Mouse (Mus musculus): ENCODE results near the gene Calm3. TPM values are rescaled to one million over a fixed set of nuclear protein-coding genes. Genes with fewer than 3 reads are reported as not detected.

The Calm3 gene
- polyA plus RNA-seq, 1 experiment, result 210 TPM

- Histone ChIP-seq H3K4me3 (ENCODE audit: insufficient read depth, low read depth, low read length) (no peak overlapping the region), H3K4me1 (ENCODE audit: control insufficient read depth, insufficient read depth, insufficient read length, low read length) (no peaks in the 10 kb centered on the region), H3K27ac (replicated peaks; ENCODE audit: low read depth, low read length) (no peak overlapping the region)
These were observed 11.6 kb downstream of the Calm3 start for GRCm38 (mm10) chr7:16912360-16912759.

- Histone ChIP-seq H3K4me1 (ENCODE audit: control insufficient read depth, insufficient read depth, insufficient read length, low read length) (no peaks in the 10 kb centered on the region), H3K4me3 (ENCODE audit: insufficient read depth, low read depth, low read length) (no peak overlapping the region), H3K27ac (replicated peaks; ENCODE audit: low read depth, low read length) (no peak overlapping the region)
These were observed 12.0 kb downstream of the Calm3 start for GRCm38 (mm10) chr7:16911904-16912303.

- Histone ChIP-seq H3K27ac (replicated peaks; ENCODE audit: low read depth, low read length) (no peak overlapping the region), H3K4me1 (ENCODE audit: control insufficient read depth, insufficient read depth, insufficient read length, low read length) (peaks cover 3% of the 10 kb centered on the region; the same call in 1 of the 2 replicates), H3K4me3 (ENCODE audit: insufficient read depth, low read depth, low read length) (no peak overlapping the region)
These were observed 14.0 kb downstream of the Calm3 start for GRCm38 (mm10) chr7:16909909-16910308.

GRCm38 (mm10) chr7:16908859-16909258 lies 15.1 kb downstream of the Calm3 start:
- Histone ChIP-seq H3K27ac (replicated peaks; ENCODE audit: low read depth, low read length) (no peak overlapping the region), H3K4me3 (ENCODE audit: insufficient read depth, low read depth, low read length) (peak overlapping the region; percentile 23), H3K4me1 (ENCODE audit: control insufficient read depth, insufficient read depth, insufficient read length, low read length) (peaks cover 3% of the 10 kb centered on the region; the same call in 1 of the 2 replicates)

- Histone ChIP-seq H3K4me1 (ENCODE audit: control insufficient read depth, insufficient read depth, insufficient read length, low read length) (peaks cover 3% of the 10 kb centered on the region; the same call in 1 of the 2 replicates), H3K4me3 (ENCODE audit: insufficient read depth, low read depth, low read length) (peak overlapping the region; percentile 45; the same call in 1 of the 2 replicates), H3K27ac (replicated peaks; ENCODE audit: low read depth, low read length) (no peak overlapping the region)
These were observed 15.5 kb downstream of the Calm3 start for GRCm38 (mm10) chr7:16908367-16908766.

GRCm38 (mm10) chr7:16907842-16908241 lies 16.1 kb downstream of the Calm3 start:
- peaks cover 3% of the 10 kb centered on the region; the same call in 1 of the 2 replicates for H3K4me1 ChIP-seq (ENCODE audit: control insufficient read depth, insufficient read depth, insufficient read length, low read length)
- H3K4me3 ChIP-seq (ENCODE audit: insufficient read depth, low read depth, low read length), result peak overlapping the region; percentile 45

GRCm38 (mm10) chr7:16906889-16907559 lies 16.9 kb downstream of the Calm3 start:
- peak overlapping the region; percentile 35; the same call in 1 of the 2 replicates for H3K27ac ChIP-seq (replicated peaks; ENCODE audit: low read depth, low read length)
- H3K4me1 ChIP-seq (ENCODE audit: control insufficient read depth, insufficient read depth, insufficient read length, low read length), result peaks cover 3% of the 10 kb centered on the region; the same call in 1 of the 2 replicates
- peak overlapping the region; percentile 45 for H3K4me3 ChIP-seq (ENCODE audit: insufficient read depth, low read depth, low read length)

More at GRCm38 (mm10) chr7:16907842-16908241, 16.1 kb downstream of the Calm3 start:
- 0 out of 2 replicates have a peak overlapping the region, but pooled peaks have one; percentile 1 for H3K27ac ChIP-seq (replicated peaks; ENCODE audit: low read depth, low read length)

- Histone ChIP-seq H3K4me1 (ENCODE audit: control insufficient read depth, insufficient read depth, insufficient read length, low read length) (peaks cover 3% of the 10 kb centered on the region; the same call in 1 of the 2 replicates), H3K4me3 (ENCODE audit: insufficient read depth, low read depth, low read length) (peak within 1 kb of the TSS; percentile 45), H3K27ac (replicated peaks; ENCODE audit: low read depth, low read length) (peak within 1 kb of the TSS; percentile 70)
These were observed 17.6 kb downstream of the Calm3 start, which contains the start of gene Ptgir for GRCm38 (mm10) chr7:16906281-16906680. Gene Ptgir (plus strand): TSS chr7:16906490.

- H3K4me1 ChIP-seq (ENCODE audit: control insufficient read depth, insufficient read depth, insufficient read length, low read length), result peaks cover 3% of the 10 kb centered on the region; the same call in 1 of the 2 replicates
- H3K27ac ChIP-seq (replicated peaks; ENCODE audit: low read depth, low read length), result peak overlapping the region; percentile 70
- no peak overlapping the region for H3K4me3 ChIP-seq (ENCODE audit: insufficient read depth, low read depth, low read length)
These were observed 18.4 kb downstream of the Calm3 start for GRCm38 (mm10) chr7:16905491-16906021.

GRCm38 (mm10) chr7:16904120-16904675 lies 19.7 kb downstream of the Calm3 start:
- no peak overlapping the region for H3K27ac ChIP-seq (replicated peaks; ENCODE audit: low read depth, low read length)

GRCm38 (mm10) chr7:16903439-16903955 lies 20.4 kb downstream of the Calm3 start:
- Histone ChIP-seq H3K27ac (replicated peaks; ENCODE audit: low read depth, low read length) (no peak overlapping the region), H3K4me3 (ENCODE audit: insufficient read depth, low read depth, low read length) (no peak overlapping the region), H3K4me1 (ENCODE audit: control insufficient read depth, insufficient read depth, insufficient read length, low read length) (peaks cover 3% of the 10 kb centered on the region; the same call in 1 of the 2 replicates)

More at GRCm38 (mm10) chr7:16904120-16904675, 19.7 kb downstream of the Calm3 start:
- Histone ChIP-seq H3K4me1 (ENCODE audit: control insufficient read depth, insufficient read depth, insufficient read length, low read length) (peaks cover 3% of the 10 kb centered on the region; the same call in 1 of the 2 replicates), H3K4me3 (ENCODE audit: insufficient read depth, low read depth, low read length) (no peak overlapping the region)

- Histone ChIP-seq H3K27ac (replicated peaks; ENCODE audit: low read depth, low read length) (no peak overlapping the region), H3K4me3 (ENCODE audit: insufficient read depth, low read depth, low read length) (no peak overlapping the region), H3K4me1 (ENCODE audit: control insufficient read depth, insufficient read depth, insufficient read length, low read length) (peaks cover 1% of the 10 kb centered on the region; the same call in 1 of the 2 replicates)
These were observed 23.4 kb downstream of the Calm3 start for GRCm38 (mm10) chr7:16900526-16900925.

GRCm38 (mm10) chr7:16895511-16895910 lies 28.4 kb downstream of the Calm3 start:
- H3K4me1 ChIP-seq (ENCODE audit: control insufficient read depth, insufficient read depth, insufficient read length, low read length), result no peaks in the 10 kb centered on the region
- no peak overlapping the region for H3K27ac ChIP-seq (replicated peaks; ENCODE audit: low read depth, low read length)
- no peak overlapping the region for H3K4me3 ChIP-seq (ENCODE audit: insufficient read depth, low read depth, low read length)

- no peak overlapping the region for H3K27ac ChIP-seq (replicated peaks; ENCODE audit: low read depth, low read length)
- no peak overlapping the region for H3K4me3 ChIP-seq (ENCODE audit: insufficient read depth, low read depth, low read length)
These were observed 28.9 kb downstream of the Calm3 start for GRCm38 (mm10) chr7:16895000-16895399.

GRCm38 (mm10) chr7:16894279-16894678 lies 29.6 kb downstream of the Calm3 start:
- H3K27ac ChIP-seq (replicated peaks; ENCODE audit: low read depth, low read length), result no peak overlapping the region
- no peak overlapping the region for H3K4me3 ChIP-seq (ENCODE audit: insufficient read depth, low read depth, low read length)
- no peaks in the 10 kb centered on the region for H3K4me1 ChIP-seq (ENCODE audit: control insufficient read depth, insufficient read depth, insufficient read length, low read length)

More at GRCm38 (mm10) chr7:16895000-16895399, 28.9 kb downstream of the Calm3 start:
- H3K4me1 ChIP-seq (ENCODE audit: control insufficient read depth, insufficient read depth, insufficient read length, low read length), result no peaks in the 10 kb centered on the region

Data from brown adipose tissue, adult 24 weeks (tissue).